Mouse (Mus musculus) spleen, postnatal 0 days (tissue): ENCODE data around the gene Tpm3. TPM values are rescaled to one million over a fixed set of nuclear protein-coding genes. Genes with fewer than 3 reads are reported as not detected.

Source experiments
- microRNA counts: library from miRNA; unstranded; fragments of <30 nt; microRNA quantifications from one replicate; lab custom pipeline; 2015
- polyA plus RNA-seq: library from polyadenylated mRNA; unstranded; fragments of >200 nt; fragmentation: Nextera tagmentation; extraction: Ambion mirVana; gene quantifications from 2 replicates; pipeline ENCODE4 v1.2.1, GENCODE M21; 2015

Gene Tpm3
- 260 and 296 TPM in 2 replicates for polyA plus RNA-seq

GRCm38 (mm10) chr3:90072294-90072693 lies at the start of gene Tpm3:
Gene Tpm3 (plus strand): TSS chr3:90072649.

GRCm38 (mm10) chr3:90051441-90052350 lies 20.8 kb upstream of the Tpm3 start, which contains the start of gene 4933434E20Rik:
Gene 4933434E20Rik (plus strand): TSS chr3:90051636.

GRCm38 (mm10) chr3:90052351-90053241 lies 19.9 kb upstream of the Tpm3 start, which contains the start of gene Ubap2l:
Gene Ubap2l (minus strand): TSS chr3:90052628.

GRCm38 (mm10) chr3:90103938-90104337 lies 31.5 kb downstream of the Tpm3 start, which contains the start of gene Nup210l:
Gene Nup210l (plus strand): TSS chr3:90104132.

MicroRNAs within 50 kb of the gene (microRNA counts, 519-probe panel; counts per million panel counts)
- 5,736 counts per million, percentile 47 among the panel's probes with 10 or more counts for microRNA mmu-miR-190b (lab: Ali Mortazavi, UCI)

Other genes with a start within 250 kb of the Tpm3 start
- gene She, start 241.3 kb upstream of the Tpm3 start, polyA plus RNA-seq, result 1.9 and 2.0 TPM in 2 replicates
- gene Il6ra, start 159.5 kb upstream of the Tpm3 start, polyA plus RNA-seq, result 7.7 and 9.1 TPM in 2 replicates
- gene Atp8b2, start 109.1 kb upstream of the Tpm3 start, polyA plus RNA-seq, result 4.0 and 4.4 TPM in 2 replicates
- gene Hax1, start 73.9 kb upstream of the Tpm3 start, polyA plus RNA-seq, result 78.6 and 79.3 TPM in 2 replicates
- 74.6 and 88.3 TPM in 2 replicates for gene 4933434E20Rik, start 21.0 kb upstream of the Tpm3 start, polyA plus RNA-seq
- gene Ubap2l, start 20.0 kb upstream of the Tpm3 start, polyA plus RNA-seq, result 113 and 124 TPM in 2 replicates
- 0.07 and 0.12 TPM in 2 replicates for gene Nup210l, start 31.5 kb downstream of the Tpm3 start, polyA plus RNA-seq
- 1,413 and 1,608 TPM in 2 replicates for gene Rps27, start 141.0 kb downstream of the Tpm3 start, polyA plus RNA-seq
- gene Rab13, start 141.0 kb downstream of the Tpm3 start, polyA plus RNA-seq, result 11.2 and 15.3 TPM in 2 replicates
- gene Jtb, start 158.9 kb downstream of the Tpm3 start, polyA plus RNA-seq, result 78.7 and 86.3 TPM in 2 replicates
- 0.57 and 0.98 TPM in 2 replicates for gene Creb3l4, start 170.9 kb downstream of the Tpm3 start, polyA plus RNA-seq
- gene Slc39a1, start 175.5 kb downstream of the Tpm3 start, polyA plus RNA-seq, result 51.2 and 62.4 TPM in 2 replicates
- gene Crtc2, start 181.5 kb downstream of the Tpm3 start, polyA plus RNA-seq, result 9.1 and 10.9 TPM in 2 replicates
- 3.9 and 5.6 TPM in 2 replicates for gene Dennd4b, start 192.5 kb downstream of the Tpm3 start, polyA plus RNA-seq
- 8.6 and 9.0 TPM in 2 replicates for gene Gatad2b, start 220.5 kb downstream of the Tpm3 start, polyA plus RNA-seq